Mouse (Mus musculus) spleen, adult 2 months (tissue): ENCODE data around the gene Sdad1.

Experiments used
- CTCF ChIP-seq: fragments of 200-500 bp; IDR thresholded peaks from 2 replicates; pipeline ENCODE4 v1.5.1; 2011; ENCODE audit warnings: mild to moderate bottlenecking, inconsistent platforms; ENCODE audit not compliant: insufficient read depth, insufficient read length, insufficient replicate concordance; ENCODE audit errors: extremely low read depth
- POLR2A ChIP-seq: fragments of 200-500 bp; IDR thresholded peaks from 2 replicates; pipeline ENCODE4 v1.6.1; 2011; ENCODE audit warnings: low read depth, low read length, inconsistent platforms

- TF ChIP-seq CTCF (peak; percentile 43; the same call in 1 of the 2 replicates), POLR2A (peak; percentile 49)
Observed at GRCm38 (mm10) chr5:92277437-92278394, 32.6 kb downstream of the Sdad1 start, which contains the start of gene Naaa.
